Mouse (Mus musculus) lung, postnatal 0 days (tissue): ENCODE data around the gene B4gat1.
A peak's percentile ranks its signal among the peaks of the same experiment; 100 is the strongest.

Experiments
- CTCF ChIP-seq: IDR thresholded peaks from 2 replicates; pipeline ENCODE4 v1.5.1; 2016; ENCODE audit warnings: antibody characterized with exemption, mild to moderate bottlenecking
- EP300 ChIP-seq: IDR thresholded peaks from 2 replicates; pipeline ENCODE4 v1.6.1; 2016; ENCODE audit warnings: antibody characterized with exemption, mild to moderate bottlenecking, control low read depth

DNA sequence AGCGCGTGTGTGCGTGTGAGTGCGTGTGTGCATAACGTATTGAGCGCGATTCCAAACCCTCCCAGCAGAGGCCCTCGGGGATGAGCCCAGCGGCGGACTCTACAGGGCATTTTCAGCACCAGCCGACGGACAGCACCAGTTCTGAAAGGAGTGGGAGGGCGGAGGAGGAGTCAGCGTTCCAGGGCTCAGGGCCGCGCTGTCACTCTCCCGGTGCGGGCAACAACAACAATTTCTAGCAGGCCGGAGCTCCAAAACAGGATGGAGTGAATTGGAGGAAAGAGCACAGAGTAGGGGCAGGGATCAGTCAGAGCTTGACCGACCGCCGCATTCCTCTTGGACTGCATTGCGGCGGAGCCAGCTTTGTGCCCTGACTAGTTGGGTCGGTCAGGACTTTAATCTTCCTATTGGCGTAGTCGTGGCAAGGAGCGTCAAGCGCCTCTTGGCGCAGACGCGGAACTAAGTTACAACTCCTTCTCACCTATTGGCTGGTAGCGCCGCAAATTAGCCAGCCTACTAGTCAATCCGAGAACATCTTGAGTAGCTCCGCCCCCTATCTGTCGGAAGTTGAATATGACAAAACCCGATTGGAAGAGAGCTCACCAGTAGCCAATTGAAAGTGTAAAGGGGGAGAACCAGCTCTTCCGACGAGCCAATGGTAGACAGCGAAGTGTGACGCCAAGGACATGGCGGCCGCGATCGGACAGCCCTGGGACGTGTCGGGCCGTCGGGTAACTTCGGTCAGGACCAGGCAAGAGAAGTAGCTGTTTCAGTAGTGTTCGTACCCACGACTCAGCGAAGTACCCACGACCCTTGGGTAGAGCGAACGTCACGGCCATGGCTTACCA, 49.5 kb downstream of the B4gat1 start, which contains the start of gene Yif1a:
- peak; percentile 85 for TF ChIP-seq CTCF
- TF ChIP-seq EP300 = no peak
